Mouse (Mus musculus) fibroblast of lung, adult 2 months (primary cell): Measurements from ENCODE around the gene Pex5.

Experiments used
- DNase-seq: peaks from one replicate; pipeline ENCODE4 v3.0.0-alpha.2; 2011; ENCODE audit warnings: low read depth

Pex5 gene

GRCm38 (mm10) chr6:124353246-124353645 lies 61.6 kb downstream of the Pex5 start:
- no peak for DNase-seq
